Mouse (Mus musculus) spleen, adult 2 months (tissue): Measurements from ENCODE around the gene Neurl2. TPM values are rescaled to one million over a fixed set of nuclear protein-coding genes. Genes with fewer than 3 reads are reported as not detected.
A peak's percentile ranks its signal among the peaks of the same experiment; 100 is the strongest.
"Not testable (repeated sequence)": the region's sequence is repeated elsewhere in the genome, so short reads cannot be mapped to it uniquely, and the experiment has no call there.

Source experiments
- DNase-seq, 2 experiments: peaks; one replicate each; pipeline versions ENCODE4 v3.0.0 to v3.0.0-alpha.2; 2012 to 2021; ENCODE audit warnings: low spot score in 2 of 2, low read depth in 1 of 2
- H3K27ac ChIP-seq: fragments of 200-500 bp; 2 replicates; pipeline ENCODE4 v1.5.1; 2012; ENCODE audit warnings: low read length, inconsistent platforms; ENCODE audit not compliant: insufficient read depth
- H3K27me3 ChIP-seq: fragments of 200-500 bp; 2 replicates; pipeline ENCODE4 v1.6.1; 2012; ENCODE audit warnings: mild to moderate bottlenecking, moderate library complexity, low read length, inconsistent platforms; ENCODE audit not compliant: control insufficient read depth, insufficient read depth
- H3K36me3 ChIP-seq: fragments of 200-500 bp; 2 replicates; pipeline ENCODE4 v1.6.1; 2012; ENCODE audit warnings: mild to moderate bottlenecking, low read length, inconsistent platforms; ENCODE audit not compliant: control insufficient read depth, insufficient read depth
- H3K4me1 ChIP-seq: fragments of 200-500 bp; 2 replicates; pipeline ENCODE4 v1.6.1; 2011; ENCODE audit warnings: inconsistent platforms; ENCODE audit not compliant: control insufficient read depth, insufficient read depth, insufficient read length
- H3K4me3 ChIP-seq: fragments of 200-500 bp; 2 replicates; pipeline ENCODE4 v1.5.1; 2011; ENCODE audit warnings: mild to moderate bottlenecking, inconsistent platforms; ENCODE audit not compliant: insufficient read depth, insufficient read length; ENCODE audit errors: extremely low read depth
- CTCF ChIP-seq: fragments of 200-500 bp; IDR thresholded peaks from 2 replicates; pipeline ENCODE4 v1.5.1; 2011; ENCODE audit warnings: mild to moderate bottlenecking, inconsistent platforms; ENCODE audit not compliant: insufficient read depth, insufficient read length, insufficient replicate concordance; ENCODE audit errors: extremely low read depth
- POLR2A ChIP-seq: fragments of 200-500 bp; IDR thresholded peaks from 2 replicates; pipeline ENCODE4 v1.6.1; 2011; ENCODE audit warnings: low read depth, low read length, inconsistent platforms
- WGBS: fragments of 180-500 bp; shearing (Covaris S2); methylation state at CpG from one replicate; pipeline ENCODE4 v1.1.7; 2018; 5-methylcytosine and 5-hydroxymethylcytosine counted together
- polyA plus RNA-seq: library from polyadenylated mRNA; depleted of rRNA; stranded (reverse); fragments of >200 nt; gene quantifications from 2 replicates; pipeline ENCODE4 v1.2.3, GENCODE M21; 2012

Gene Neurl2
- polyA plus RNA-seq, 1 experiment = 5.7 TPM

- TF ChIP-seq CTCF (no peak), POLR2A (no peak)
- peak overlapping the region; percentile 93 for H3K4me3 ChIP-seq
- DNase-seq = no peak
- no peaks in the 10 kb centered on the region for H3K27me3 ChIP-seq
- 74% methylated on average over 1 of the region's 1 CpGs for WGBS
- no peak overlapping the region for H3K27ac ChIP-seq
- peaks cover 12% of the 10 kb centered on the region for H3K36me3 ChIP-seq
- peaks cover 8% of the 10 kb centered on the region; the same call in 1 of the 2 replicates for H3K4me1 ChIP-seq
Observed at GRCm38 (mm10) chr2:164803921-164804313, 29.3 kb downstream of the Neurl2 start.

DNA sequence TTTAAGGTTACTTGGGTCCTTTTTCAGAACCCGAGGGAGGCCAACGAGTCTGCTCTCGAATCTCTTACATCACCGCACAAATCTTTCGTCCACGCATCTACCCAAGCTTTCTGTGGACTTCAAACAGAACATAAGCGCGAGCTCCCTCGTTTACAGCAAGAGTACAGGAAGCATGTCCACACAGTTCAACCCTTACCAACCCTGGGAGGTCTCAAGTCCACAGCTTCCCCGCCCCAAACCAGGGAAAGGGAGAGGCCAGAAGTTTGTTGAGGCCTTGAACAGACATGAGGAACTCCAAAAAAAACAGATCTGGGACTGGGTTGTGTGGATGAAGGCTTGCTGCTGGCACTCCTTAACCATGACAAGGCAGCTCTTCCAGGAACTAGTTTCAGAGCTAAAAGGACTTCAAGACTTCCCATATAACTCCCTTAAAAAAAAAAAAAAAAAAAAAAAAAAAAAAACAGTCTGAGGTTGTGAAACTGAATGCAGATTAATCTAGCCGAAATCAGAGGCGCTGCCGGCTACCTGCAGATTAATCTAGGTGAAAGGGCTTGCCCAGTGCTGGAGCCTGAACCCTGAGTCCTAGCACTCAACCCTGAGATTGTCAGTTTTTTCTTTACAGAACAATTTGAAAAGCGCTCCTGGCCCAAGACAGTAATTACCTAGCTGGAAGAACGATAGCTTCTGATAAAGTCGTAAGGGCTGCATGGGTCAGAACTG is 29.9 kb downstream of the Neurl2 start:
- Histone ChIP-seq H3K27ac (no peak overlapping the region), H3K27me3 (no peaks in the 10 kb centered on the region), H3K4me3 (no peak overlapping the region; the same call in 1 of the 2 replicates), H3K36me3 (peaks cover 11% of the 10 kb centered on the region), H3K4me1 (peaks cover 8% of the 10 kb centered on the region; the same call in 1 of the 2 replicates)
- no peak for TF ChIP-seq POLR2A
- TF ChIP-seq CTCF = no peak
- 88% methylated on average over 16 of the region's 16 CpGs for WGBS
- DNase-seq = no peak

DNA sequence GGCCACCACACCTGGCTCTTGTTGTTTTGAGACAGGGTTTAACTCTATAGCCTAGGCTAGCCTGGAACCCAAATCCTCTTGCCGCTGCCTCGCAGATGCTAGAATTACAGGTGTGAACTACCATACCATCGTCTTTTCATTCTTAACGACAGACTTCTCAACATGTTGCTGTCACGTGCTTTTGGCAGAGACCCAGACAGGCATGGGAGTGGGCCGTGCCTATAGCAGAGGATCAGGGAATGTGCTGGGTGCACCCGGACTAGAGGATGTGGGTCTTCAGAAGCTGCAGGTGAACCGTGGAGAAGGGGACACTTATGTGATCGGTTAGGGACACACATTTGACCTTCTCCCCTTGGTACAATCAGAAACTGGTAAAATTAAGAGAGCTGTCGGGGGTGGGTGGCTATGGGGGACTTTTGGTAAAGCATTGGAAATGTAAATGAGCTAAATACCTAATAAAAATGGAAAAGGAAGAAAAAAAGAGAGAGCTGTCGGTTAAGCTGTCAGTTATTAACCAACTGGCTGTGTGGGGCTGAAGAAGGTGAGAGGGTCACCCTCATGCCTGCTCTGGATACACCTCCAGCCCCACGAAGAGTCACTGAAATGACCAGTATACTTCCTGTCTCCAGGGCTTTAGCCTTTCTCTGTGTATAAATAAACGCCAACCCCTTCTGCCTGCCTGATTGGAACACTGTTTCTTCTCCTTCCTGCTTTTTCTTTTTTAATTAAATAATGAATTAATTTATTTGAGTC is 32.8 kb downstream of the Neurl2 start:
- no peak for DNase-seq
- no peak overlapping the region for H3K4me3 ChIP-seq
- TF ChIP-seq POLR2A (no peak), CTCF (no peak)
- H3K36me3 ChIP-seq = peaks cover 21% of the 10 kb centered on the region
- 94% methylated on average over 13 of the region's 13 CpGs for WGBS
- no peak overlapping the region for H3K27ac ChIP-seq
- H3K27me3 ChIP-seq = no peaks in the 10 kb centered on the region
- peaks cover 8% of the 10 kb centered on the region; the same call in 1 of the 2 replicates for H3K4me1 ChIP-seq

- not testable (repeated sequence) for H3K27ac ChIP-seq, H3K4me1 ChIP-seq, DNase-seq, H3K4me3 ChIP-seq, H3K27me3 ChIP-seq
- H3K36me3 ChIP-seq = peaks cover 28% of the 10 kb centered on the region
- WGBS = 81% methylated on average over 6 of the region's 6 CpGs
Observed at GRCm38 (mm10) chr2:164798554-164798953, 34.7 kb downstream of the Neurl2 start.

- Histone ChIP-seq H3K4me3 (no peak overlapping the region), H3K4me1 (no peaks in the 10 kb centered on the region), H3K27ac (no peak overlapping the region), H3K36me3 (peaks cover 39% of the 10 kb centered on the region), H3K27me3 (no peaks in the 10 kb centered on the region)
- 85% methylated on average over 4 of the region's 4 CpGs for WGBS
- no peak for TF ChIP-seq CTCF
- no peak for TF ChIP-seq POLR2A
- DNase-seq = no peak
Observed at GRCm38 (mm10) chr2:164795868-164796267, 37.4 kb downstream of the Neurl2 start.

DNA sequence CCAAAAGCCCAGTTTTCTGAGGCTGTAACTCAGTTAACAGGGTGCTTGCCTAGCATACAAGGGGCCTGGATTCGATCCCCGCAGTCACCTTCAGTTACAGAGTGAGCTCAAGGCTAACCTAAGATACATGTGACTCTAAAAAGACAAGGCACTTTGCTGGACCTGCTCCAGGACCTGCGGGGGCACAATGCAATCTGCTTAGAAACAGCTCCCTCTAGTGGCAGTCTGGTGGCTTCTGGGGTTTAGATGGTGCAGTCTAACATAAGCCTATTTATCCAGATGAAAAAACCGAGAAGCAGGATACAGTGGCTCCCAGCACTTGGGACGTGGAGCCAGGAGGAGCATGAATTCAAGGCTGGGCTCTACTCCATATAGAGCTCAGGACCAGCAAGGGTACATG is 39.0 kb downstream of the Neurl2 start:
- no peaks in the 10 kb centered on the region for H3K4me1 ChIP-seq
- DNase-seq = peak; percentile 61 to 62
- no peak overlapping the region for H3K27ac ChIP-seq
- no peak overlapping the region for H3K4me3 ChIP-seq
- H3K27me3 ChIP-seq = no peaks in the 10 kb centered on the region
- peaks cover 32% of the 10 kb centered on the region for H3K36me3 ChIP-seq
- no peak for TF ChIP-seq POLR2A
- peak; percentile 63; the same call in 1 of the 2 replicates for TF ChIP-seq CTCF
- 37% methylated on average over 5 of the region's 5 CpGs for WGBS

- no peak for DNase-seq
- Histone ChIP-seq H3K4me1 (no peaks in the 10 kb centered on the region), H3K4me3 (no peak overlapping the region), H3K27me3 (no peaks in the 10 kb centered on the region), H3K36me3 (peaks cover 30% of the 10 kb centered on the region), H3K27ac (no peak overlapping the region)
- WGBS = 86% methylated on average over 2 of the region's 2 CpGs
- TF ChIP-seq POLR2A (no peak), CTCF (no peak)
Observed at GRCm38 (mm10) chr2:164793772-164794171, 39.5 kb downstream of the Neurl2 start.
